Mouse (Mus musculus) stomach, postnatal 0 days (tissue): ENCODE measurements around the gene Snrpg. TPM values are rescaled to one million over a fixed set of nuclear protein-coding genes. Genes with fewer than 3 reads are reported as not detected.
"Not testable (repeated sequence)": the region's sequence is repeated elsewhere in the genome, so short reads cannot be mapped to it uniquely, and the experiment has no call there.

ENCODE experiments used
- ATAC-seq: fragments of 200-750 bp; cut with Nextera tagmentation; 2 replicates; pipeline ENCODE4 v1.8.0; 2017; ENCODE audit not compliant: low FRiP score, low TSS enrichment
- DNase-seq: peaks from one replicate; pipeline ENCODE4 v3.0.0-alpha.2; 2016; ENCODE audit warnings: low spot score
- H3K27ac ChIP-seq: fragments of 300-500 bp; sonication (generic); replicated peaks from 2 replicates; pipeline ENCODE4 v1.5.1; 2014; ENCODE audit warnings: mild to moderate bottlenecking, control low read depth
- H3K27me3 ChIP-seq: fragments of 300-500 bp; sonication (generic); 2 replicates; pipeline ENCODE4 v1.6.1; 2014; ENCODE audit warnings: low read length; ENCODE audit not compliant: control insufficient read depth, insufficient read depth
- H3K36me3 ChIP-seq: fragments of 300-500 bp; sonication (generic); 2 replicates; pipeline ENCODE4 v1.6.1; 2014; ENCODE audit warnings: low read length, mixed read lengths; ENCODE audit not compliant: control insufficient read depth, insufficient read depth
- H3K4me1 ChIP-seq: fragments of 300-500 bp; sonication (generic); replicated peaks from 2 replicates; pipeline ENCODE4 v1.6.1; 2014; ENCODE audit warnings: antibody characterized with exemption; ENCODE audit not compliant: control insufficient read depth, insufficient read depth
- H3K4me2 ChIP-seq: fragments of 300-500 bp; sonication (generic); replicated peaks from 2 replicates; pipeline ENCODE4 v1.6.1; 2014; ENCODE audit warnings: low read depth, mild to moderate bottlenecking, control low read depth, moderate library complexity
- H3K4me3 ChIP-seq: fragments of 300-500 bp; sonication (generic); 2 replicates; pipeline ENCODE4 v1.5.1; 2014; ENCODE audit warnings: low read depth, low read length, control low read depth
- H3K9ac ChIP-seq: fragments of 300-500 bp; sonication (generic); 2 replicates; pipeline ENCODE4 v1.6.1; 2014; ENCODE audit warnings: mild to moderate bottlenecking, low read length, control low read depth, mixed read lengths
- H3K9me3 ChIP-seq: fragments of 300-500 bp; sonication (generic); 2 replicates; pipeline ENCODE4 v1.6.1; 2016; ENCODE audit warnings: low read length; ENCODE audit not compliant: control insufficient read depth
- CTCF ChIP-seq: IDR thresholded peaks from 2 replicates; pipeline ENCODE4 v1.5.1; 2016; ENCODE audit warnings: antibody characterized with exemption, low read depth, mild to moderate bottlenecking, moderate library complexity
- EP300 ChIP-seq: optimal IDR thresholded peaks from 2 replicates; pipeline ENCODE3; 2016; ENCODE audit warnings: antibody characterized with exemption
- WGBS: fragments of 180-500 bp; shearing (Covaris S2); extraction: QIAGEN DNeasy Blood & Tissue Kit; methylation state at CpG from one replicate; pipeline ENCODE4 v1.1.7; 2014; 5-methylcytosine and 5-hydroxymethylcytosine counted together
- polyA plus RNA-seq: library from polyadenylated mRNA; unstranded; fragments of >200 nt; fragmentation: Nextera tagmentation; extraction: Ambion mirVana; gene quantifications from 2 replicates; pipeline ENCODE4 v1.2.1, GENCODE M21; 2015

Snrpg gene
- polyA plus RNA-seq, 1 experiment from 2014 or later = 277 TPM

- Histone ChIP-seq H3K4me3 (no peak overlapping the region), H3K4me2 (no peak overlapping the region), H3K9me3 (no peaks in the 10 kb centered on the region), H3K36me3 (no peaks in the 10 kb centered on the region), H3K4me1 (no peaks in the 10 kb centered on the region), H3K9ac (no peak overlapping the region), H3K27me3 (no peaks in the 10 kb centered on the region), H3K27ac (no peak overlapping the region)
- ATAC-seq (no peak), DNase-seq (no peak)
- TF ChIP-seq CTCF (no peak), EP300 (no peak)
- WGBS = 78% methylated on average over 3 of the region's 3 CpGs
These were observed 42.7 kb upstream of the Snrpg start for GRCm38 (mm10) chr6:86328369-86328768.

GRCm38 (mm10) chr6:86329943-86330342 is 41.2 kb upstream of the Snrpg start:
- no peaks in the 10 kb centered on the region for H3K27me3 ChIP-seq
- no peaks in the 10 kb centered on the region for H3K4me1 ChIP-seq
- no peak overlapping the region for H3K27ac ChIP-seq
- H3K36me3 ChIP-seq = no peaks in the 10 kb centered on the region
- ATAC-seq = no peak
- H3K9ac ChIP-seq = no peak overlapping the region
- TF ChIP-seq CTCF (peak; percentile 60), EP300 (no peak)
- no peak overlapping the region for H3K4me2 ChIP-seq
- H3K4me3 ChIP-seq = no peak overlapping the region
- no peak for DNase-seq
- WGBS = 90% methylated on average over 6 of the region's 6 CpGs
- no peaks in the 10 kb centered on the region for H3K9me3 ChIP-seq

- Histone ChIP-seq H3K36me3 (no peaks in the 10 kb centered on the region), H3K4me3 (no peak overlapping the region), H3K9me3 (no peaks in the 10 kb centered on the region), H3K4me1 (no peaks in the 10 kb centered on the region), H3K27me3 (no peaks in the 10 kb centered on the region), H3K4me2 (no peak overlapping the region), H3K9ac (no peak overlapping the region), H3K27ac (no peak overlapping the region)
- TF ChIP-seq EP300 = no peak
- no peak for TF ChIP-seq CTCF
- WGBS = 63% methylated on average over 11 of the region's 11 CpGs
- DNase-seq = no peak
- ATAC-seq = no peak
These were observed 35.8 kb upstream of the Snrpg start for GRCm38 (mm10) chr6:86335121-86335849.

- no peaks in the 10 kb centered on the region for H3K4me1 ChIP-seq
- no peak overlapping the region for H3K4me2 ChIP-seq
- H3K27ac ChIP-seq = no peak overlapping the region
- TF ChIP-seq CTCF (no peak), EP300 (no peak)
- no peaks in the 10 kb centered on the region for H3K36me3 ChIP-seq
- no peak overlapping the region for H3K9ac ChIP-seq
- no peaks in the 10 kb centered on the region for H3K27me3 ChIP-seq
- 88% methylated on average over 5 of the region's 5 CpGs for WGBS
- H3K9me3 ChIP-seq = no peaks in the 10 kb centered on the region
- no peak overlapping the region for H3K4me3 ChIP-seq
- DNase-seq = no peak
- ATAC-seq = no peak
These were observed 35.2 kb upstream of the Snrpg start for GRCm38 (mm10) chr6:86335860-86336259.

GRCm38 (mm10) chr6:86336340-86336739 is 34.8 kb upstream of the Snrpg start:
- not testable (repeated sequence) for H3K9ac ChIP-seq, H3K4me3 ChIP-seq, H3K4me1 ChIP-seq, ATAC-seq, H3K27me3 ChIP-seq, H3K36me3 ChIP-seq, DNase-seq, H3K9me3 ChIP-seq, H3K4me2 ChIP-seq, H3K27ac ChIP-seq
- WGBS = 86% methylated on average over 4 of the region's 4 CpGs

- no peaks in the 10 kb centered on the region for H3K27me3 ChIP-seq
- 21% methylated on average over 7 of the region's 7 CpGs for WGBS
- no peak overlapping the region for H3K27ac ChIP-seq
- ATAC-seq (no peak), DNase-seq (no peak)
- no peak overlapping the region for H3K4me3 ChIP-seq
- no peak overlapping the region for H3K9ac ChIP-seq
- H3K9me3 ChIP-seq = no peaks in the 10 kb centered on the region
- no peaks in the 10 kb centered on the region for H3K4me1 ChIP-seq
- TF ChIP-seq CTCF = no peak
- TF ChIP-seq EP300 = no peak
- H3K4me2 ChIP-seq = no peak overlapping the region
- H3K36me3 ChIP-seq = no peaks in the 10 kb centered on the region
These were observed 27.4 kb upstream of the Snrpg start for GRCm38 (mm10) chr6:86343656-86344055.
